Mouse (Mus musculus) monocyte, adult 2 months (primary cell): ENCODE results near the gene Hdgf.

Source experiments
- DNase-seq, 2 experiments: peaks; one replicate each; pipeline ENCODE4 v3.0.0; 2022; ENCODE audit warnings: low spot score in 2 of 2, low read depth in 1 of 2

Hdgf gene

DNA sequence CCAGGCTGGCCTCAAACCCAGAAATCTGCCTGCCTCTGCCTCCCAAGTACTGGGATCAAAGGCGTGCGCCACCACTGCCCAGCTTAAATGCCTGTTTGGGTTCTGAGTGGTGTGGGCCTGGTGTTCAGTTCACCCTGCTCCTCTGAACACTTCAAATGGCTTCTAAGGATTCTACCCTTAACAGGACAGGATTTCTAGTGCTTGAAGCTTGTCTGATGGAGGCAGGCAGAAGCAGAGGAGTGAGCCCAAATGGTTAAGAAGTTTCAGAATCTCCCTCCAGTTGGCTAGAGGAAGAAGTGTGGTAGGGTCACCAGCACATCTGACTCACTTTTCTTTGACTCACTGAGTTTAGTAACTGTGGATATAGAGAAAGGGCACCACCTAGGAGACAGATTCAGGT lies 3.3 kb downstream of the Hdgf start:
- DNase-seq: no peak

DNA sequence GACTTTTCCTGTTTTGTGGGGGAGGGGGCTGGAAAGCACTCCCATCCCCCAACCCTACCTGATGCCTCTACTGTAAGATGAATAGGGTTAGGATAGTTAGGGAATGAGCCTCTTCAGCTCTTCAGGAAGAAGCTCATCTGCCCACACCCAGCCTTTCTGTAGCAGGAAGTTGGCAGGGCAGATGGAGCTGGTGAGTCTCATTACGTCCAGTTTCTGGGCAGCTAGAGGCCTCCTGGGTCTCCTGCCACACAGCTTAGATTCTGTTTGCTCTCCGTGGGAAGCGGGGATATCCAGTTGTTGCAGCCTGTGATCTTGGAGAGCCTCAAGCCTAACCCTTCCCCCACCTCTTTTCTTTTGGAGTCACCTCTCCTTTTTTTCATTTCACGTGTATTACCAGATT lies 3.8 kb downstream of the Hdgf start:
- DNase-seq: no peak

GRCm38 (mm10) chr3:87910573-87911141 lies 4.5 kb downstream of the Hdgf start:
- DNase-seq: peak in 1 of 2 experiments; percentile 52

DNA sequence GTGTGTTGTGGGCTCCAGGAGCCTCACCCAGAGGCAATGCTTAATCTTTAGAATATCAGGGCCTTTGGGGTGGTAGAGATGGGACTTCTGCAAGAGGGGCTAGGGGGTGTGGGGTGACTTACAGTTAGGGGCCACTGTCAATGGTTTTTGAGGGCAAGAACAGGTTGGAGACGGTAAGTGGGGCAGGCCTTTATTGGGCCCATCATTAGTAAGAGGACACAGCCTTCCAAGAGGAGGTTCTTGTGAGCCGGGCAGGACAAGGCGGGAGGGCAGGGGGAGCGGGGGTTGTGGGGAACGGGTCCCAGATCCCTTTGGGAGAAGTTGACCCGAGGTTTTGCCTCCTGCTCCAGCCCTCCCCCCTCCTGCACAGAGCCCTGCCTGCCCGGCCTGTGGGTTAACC lies 7.4 kb downstream of the Hdgf start:
- no peak for DNase-seq

DNA sequence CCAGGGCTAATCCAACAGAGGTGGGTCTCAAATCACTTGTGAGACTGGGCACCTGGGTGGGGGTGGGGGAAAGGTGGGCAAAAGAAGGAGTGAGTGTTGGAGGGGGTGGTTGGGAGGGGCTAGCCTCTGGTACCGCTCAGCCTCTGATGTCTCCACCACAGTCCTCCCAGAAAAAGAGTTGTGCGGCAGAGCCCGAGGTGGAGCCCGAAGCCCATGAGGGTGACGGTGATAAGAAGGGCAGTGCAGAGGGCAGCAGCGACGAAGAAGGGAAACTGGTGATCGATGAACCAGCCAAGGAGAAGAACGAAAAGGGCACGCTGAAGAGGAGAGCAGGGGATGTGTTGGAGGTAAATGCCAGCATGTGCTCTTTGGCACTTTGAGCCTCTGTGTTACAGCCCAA lies 7.8 kb downstream of the Hdgf start:
- no peak for DNase-seq

- DNase-seq: no peak
Measured at GRCm38 (mm10) chr3:87916990-87917389, 10.9 kb downstream of the Hdgf start.

DNA sequence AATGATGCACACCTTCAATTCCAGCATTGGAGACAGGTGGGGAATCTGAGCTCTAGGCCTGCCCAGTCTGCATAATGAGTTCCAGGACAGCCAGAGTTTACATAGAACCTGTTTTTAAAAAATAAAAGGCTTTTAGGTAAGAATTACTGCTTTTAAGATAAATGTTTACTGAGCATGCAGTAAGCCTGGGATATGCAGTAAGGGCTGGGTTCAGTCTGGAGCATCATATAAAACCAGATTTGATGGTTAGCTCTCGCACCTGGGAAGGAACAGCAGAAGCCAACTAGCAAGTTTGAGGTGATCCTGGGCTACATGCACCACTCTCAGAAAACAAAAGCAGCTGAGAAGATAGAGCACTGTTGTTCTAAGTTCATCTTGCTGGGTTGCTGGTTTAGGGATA lies 12.4 kb downstream of the Hdgf start:
- DNase-seq: no peak

- peak; percentile 46 to 61 for DNase-seq
Measured at GRCm38 (mm10) chr3:87919336-87920108, 13.4 kb downstream of the Hdgf start, which contains the start of gene Mrpl24. Gene Mrpl24 (plus strand): TSS chr3:87919506.

GRCm38 (mm10) chr3:87920270-87920943 lies 14.3 kb downstream of the Hdgf start:
- no peak for DNase-seq

DNA sequence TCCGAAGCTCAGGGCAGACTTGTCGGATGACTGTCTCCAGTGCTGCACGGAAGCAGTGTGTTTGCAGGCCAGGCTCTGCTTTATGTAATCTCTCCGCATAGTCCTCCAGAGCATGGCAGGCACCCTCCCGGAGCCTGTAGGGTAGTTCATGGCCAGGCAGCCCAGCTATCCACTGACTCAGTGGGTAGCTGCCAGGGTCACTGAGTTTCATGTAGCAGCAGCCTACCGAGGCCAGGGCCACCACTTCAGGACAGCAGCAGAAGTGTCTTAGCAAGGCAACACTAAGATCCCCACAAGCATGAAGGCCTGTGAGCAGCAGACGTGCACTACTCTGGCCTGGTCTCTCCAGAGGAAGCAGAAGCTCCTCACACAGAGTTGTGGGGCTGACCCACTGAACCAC lies 18.9 kb downstream of the Hdgf start:
- DNase-seq: no peak

GRCm38 (mm10) chr3:87927452-87927851 lies 21.3 kb downstream of the Hdgf start:
- DNase-seq: no peak

- DNase-seq: no peak
Measured at GRCm38 (mm10) chr3:87929341-87930077, 23.4 kb downstream of the Hdgf start.

DNA sequence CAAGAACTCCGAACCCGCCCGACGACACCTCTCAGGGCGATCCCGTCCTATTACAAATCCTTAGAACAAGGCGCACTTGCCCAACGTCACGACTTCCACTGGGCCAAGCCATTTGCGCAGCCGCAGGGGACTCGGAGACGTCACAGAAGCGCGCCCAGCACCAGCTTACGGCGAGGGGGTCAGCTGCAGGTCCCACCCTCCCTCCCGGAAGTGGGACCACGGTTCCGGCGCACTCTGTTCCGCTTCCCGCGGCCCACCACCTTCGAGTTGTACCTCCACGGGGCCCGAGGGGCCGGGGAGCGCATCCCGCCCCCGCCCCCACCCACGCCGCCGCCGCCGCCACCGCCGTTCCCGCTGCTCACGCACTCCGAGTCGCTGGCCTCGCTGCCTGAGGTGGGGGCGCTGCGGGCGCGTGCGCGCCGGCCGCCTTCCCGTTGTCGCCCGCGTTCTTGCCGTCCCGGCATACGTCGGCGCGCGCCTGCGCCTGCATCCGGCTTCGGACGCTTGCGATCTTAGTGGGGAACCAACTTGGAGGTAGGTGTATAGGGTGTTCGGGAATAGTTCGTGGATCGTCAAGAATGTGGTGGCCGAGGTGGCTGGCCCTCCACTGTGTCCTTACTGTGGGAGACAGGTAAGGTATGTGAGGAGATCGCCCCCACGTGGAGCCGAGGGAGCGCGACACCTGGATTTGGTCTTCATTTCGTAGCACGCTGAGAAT lies 24.1 kb downstream of the Hdgf start, which contains the start of the genes Isg20l2 and Rrnad1:
Isg20l2 (plus strand) TSS at position 237 of the 718 bp plus-strand sequence.
Rrnad1 (minus strand) TSS at position 640 of the 718 bp plus-strand sequence.
- peak; percentile 84 to 93 for DNase-seq

DNA sequence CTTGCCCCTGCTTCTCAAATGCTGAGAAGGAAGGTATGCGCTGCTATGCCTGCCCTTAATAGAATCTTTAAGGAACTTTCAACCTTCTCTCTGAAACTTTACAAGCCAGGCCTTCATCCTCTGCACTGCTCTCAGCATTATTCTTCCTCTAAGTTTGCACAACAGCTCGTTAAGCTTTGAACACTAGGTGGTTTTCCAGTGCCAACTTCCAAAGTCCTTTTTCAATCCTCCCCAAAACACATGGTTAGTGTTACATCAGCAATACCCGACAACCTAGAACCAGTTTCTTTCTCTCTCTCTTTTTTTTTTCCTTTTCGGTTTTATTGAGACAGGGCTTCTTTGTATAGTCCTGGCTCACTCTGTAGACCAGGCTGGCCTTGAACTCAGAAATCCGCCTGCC lies 27.9 kb downstream of the Hdgf start:
- DNase-seq: no peak

DNA sequence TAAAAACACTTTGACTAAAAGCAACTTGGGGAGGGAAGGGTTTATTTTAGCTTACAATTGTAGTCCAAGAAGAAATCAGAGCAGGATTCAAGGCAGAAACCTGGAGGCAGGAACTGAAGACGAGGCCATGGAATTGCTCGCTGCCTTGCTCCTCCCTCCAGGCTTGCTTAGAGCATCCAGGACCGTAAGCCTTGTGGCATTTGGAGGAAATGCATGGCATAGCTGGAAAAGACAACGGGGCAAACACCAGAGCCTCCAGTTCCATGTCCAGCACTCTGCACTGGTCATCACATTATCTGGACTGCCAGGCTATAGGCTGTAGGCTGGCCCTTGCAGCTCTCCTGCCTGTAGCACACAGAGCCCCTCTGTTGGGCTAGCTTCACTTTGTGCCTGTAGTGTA lies 28.4 kb downstream of the Hdgf start:
- no peak for DNase-seq

- no peak for DNase-seq
Measured at GRCm38 (mm10) chr3:87935201-87935600, 29.1 kb downstream of the Hdgf start.

GRCm38 (mm10) chr3:87935776-87936175 lies 29.7 kb downstream of the Hdgf start:
- no peak for DNase-seq

DNA sequence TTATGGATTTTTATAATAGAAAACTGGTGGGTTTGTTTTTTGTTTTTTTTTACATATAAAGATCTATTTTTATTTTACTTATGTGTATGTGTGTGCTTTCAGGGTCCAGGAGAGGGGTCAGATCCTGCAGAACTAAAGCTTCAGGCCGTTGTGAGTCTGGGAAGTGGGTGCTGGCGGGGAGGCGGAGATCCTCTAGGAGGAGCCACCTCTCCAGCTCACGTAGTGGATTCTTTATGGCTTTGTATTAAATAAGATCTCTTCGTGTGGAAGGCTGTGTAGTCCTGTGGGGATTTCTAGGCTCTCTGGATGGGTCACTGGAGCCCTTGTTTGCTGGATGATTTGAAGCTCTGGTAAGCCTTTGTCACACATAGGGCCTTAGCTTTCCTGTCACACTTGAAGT lies 34.5 kb downstream of the Hdgf start:
- DNase-seq: no peak

DNA sequence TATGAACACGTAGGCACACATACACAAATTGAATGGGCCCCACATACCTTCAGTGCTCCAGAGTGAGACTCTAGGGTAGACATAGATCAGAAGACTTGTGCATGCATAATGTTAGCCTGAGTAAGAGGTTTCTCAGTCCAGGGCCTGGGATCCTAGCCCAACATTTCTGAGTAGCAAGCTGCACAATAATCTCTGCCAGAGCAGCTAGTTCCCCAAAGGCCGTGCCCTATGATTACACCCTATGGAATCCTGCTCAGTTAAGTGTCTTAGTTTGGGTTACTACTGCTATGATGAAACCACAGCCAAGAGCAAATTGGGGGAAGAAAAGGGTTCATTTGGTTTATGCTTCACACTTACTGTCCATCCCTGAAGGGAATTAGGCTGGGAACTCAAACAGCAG lies 36.4 kb downstream of the Hdgf start:
- DNase-seq: no peak

DNA sequence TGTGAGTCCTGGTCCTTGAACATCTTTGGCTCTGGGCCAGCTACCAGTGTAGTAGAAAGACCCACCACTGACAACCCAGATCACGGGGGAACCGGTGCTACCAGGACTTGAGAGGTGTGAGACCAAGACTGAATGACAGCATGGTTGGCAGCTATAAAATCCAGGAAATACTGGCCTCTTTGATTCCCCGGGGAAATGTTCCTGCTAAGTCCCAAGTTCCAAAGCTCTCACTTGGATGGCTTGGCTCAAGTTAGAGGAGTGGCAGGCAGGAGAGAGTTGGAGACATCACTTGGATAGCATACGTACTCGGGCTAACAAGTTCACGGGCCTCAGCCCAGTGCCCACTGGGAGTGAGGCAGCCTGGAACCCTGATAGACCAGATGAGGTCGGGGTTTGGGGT lies 37.5 kb downstream of the Hdgf start:
- no peak for DNase-seq
